Mouse (Mus musculus) hematopoietic multipotent progenitor cell, adult 10-12 weeks (in vitro differentiated cells): ENCODE results near the gene Cd59b. TPM values are rescaled to one million over a fixed set of nuclear protein-coding genes. Genes with fewer than 3 reads are reported as not detected.

ENCODE experiments used
- polyA plus RNA-seq: library from polyadenylated mRNA; stranded (reverse); fragments of >175 nt; gene quantifications from 2 replicates; pipeline ENCODE4 v1.2.3, GENCODE M21; 2012; ENCODE audit warnings: low replicate concordance

Cd59b gene
- polyA plus RNA-seq, result 0.35 and 0.53 TPM in 2 replicates

GRCm38 (mm10) chr2:104069704-104070185 lies at the start of gene Cd59b:
Gene Cd59b, plus strand, starts transcription at chr2:104069849.

GRCm38 (mm10) chr2:104027458-104028138 lies 42.1 kb upstream of the Cd59b start, which contains the start of gene Fbxo3:
Gene Fbxo3, plus strand, starts transcription at chr2:104027721.

GRCm38 (mm10) chr2:104028139-104028723 lies 41.4 kb upstream of the Cd59b start, which contains the start of gene 4931422A03Rik:
Gene 4931422A03Rik, minus strand, starts transcription at chr2:104028361.

GRCm38 (mm10) chr2:104065526-104065925 lies 4.1 kb upstream of the Cd59b start, which contains the start of gene Gm10912:
Gene Gm10912, plus strand, starts transcription at chr2:104065826.

GRCm38 (mm10) chr2:104068450-104068849 lies 1.2 kb upstream of the Cd59b start, which contains the start of gene Gm10799:
Gene Gm10799, minus strand, starts transcription at chr2:104068550.

GRCm38 (mm10) chr2:104095741-104096213 lies 26.1 kb downstream of the Cd59b start, which contains the start of gene Cd59a:
Gene Cd59a, plus strand, starts transcription at chr2:104095801.

GRCm38 (mm10) chr2:104122505-104123378 lies 53.1 kb downstream of the Cd59b start, which contains the start of gene A930018P22Rik:
Gene A930018P22Rik, plus strand, starts transcription at chr2:104122769.

Other genes starting within 250 kb of the Cd59b start
- gene Lmo2, start 111.9 kb upstream of the Cd59b start, polyA plus RNA-seq, result 205 and 416 TPM in 2 replicates
- 3.5 and 6.0 TPM in 2 replicates for gene Fbxo3, start 42.1 kb upstream of the Cd59b start, polyA plus RNA-seq
- not detected in 2 replicates for gene 4931422A03Rik, start 41.5 kb upstream of the Cd59b start, polyA plus RNA-seq
- gene Gm10912, start 4.0 kb upstream of the Cd59b start, polyA plus RNA-seq, result not detected in 2 replicates
- not detected in 2 replicates for gene Gm10799, start 1.3 kb upstream of the Cd59b start, polyA plus RNA-seq
- 0.26 and 1.2 TPM in 2 replicates for gene Cd59a, start 26.0 kb downstream of the Cd59b start, polyA plus RNA-seq
- gene A930018P22Rik, start 52.9 kb downstream of the Cd59b start, polyA plus RNA-seq, result 0.15 TPM in 1 of 2 replicates, not detected in the other